Comparison of ENCODE assay signal across 8 mouse cellular contexts in genomic region chr4:133774570-133775554, GRCm38 (mm10). TPM values are rescaled to one million over a fixed set of nuclear protein-coding genes. Genes with fewer than 3 reads are reported as not detected.
DNase-seq lines count a peak whose midpoint lies in the region; ATAC-seq lines count a peak whose summit lies in the region.

No protein-coding gene starts in this region.

- no peak overlapping the region for H3K27ac ChIP-seq in kidney, embryonic 15.5 days
- no peak overlapping the region for H3K27ac ChIP-seq in limb, embryonic 15.5 days

- intact Hi-C loops in heart, postnatal 25 days (cut with DNase I) = loop anchor here (2.0 kb wide), 1 partner anchor 104 kb away; no protein-coding TSS in a partner anchor

- H3K36me3 ChIP-seq in kidney, embryonic 15.5 days = no peaks in the 10 kb centered on the region
- no peaks in the 10 kb centered on the region for H3K36me3 ChIP-seq in limb, embryonic 15.5 days

- no peak overlapping the region for H3K9ac ChIP-seq in kidney, embryonic 15.5 days
- no peak overlapping the region for H3K9ac ChIP-seq in limb, embryonic 15.5 days

- H3K4me1 ChIP-seq in kidney, embryonic 15.5 days = no peaks in the 10 kb centered on the region
- no peaks in the 10 kb centered on the region for H3K4me1 ChIP-seq in limb, embryonic 15.5 days

- H3K27me3 ChIP-seq in kidney, embryonic 15.5 days = no peaks in the 10 kb centered on the region
- H3K27me3 ChIP-seq in limb, embryonic 15.5 days = no peaks in the 10 kb centered on the region

- H3K9me3 ChIP-seq in kidney, embryonic 15.5 days (replicated peaks) = no peaks in the 10 kb centered on the region
- no peaks in the 10 kb centered on the region for H3K9me3 ChIP-seq in limb, embryonic 15.5 days

- WGBS in kidney, embryonic 15.5 days = 80% methylated on average over 21 of the region's 21 CpGs
- 76% methylated on average over 21 of the region's 21 CpGs for WGBS in limb, embryonic 15.5 days

- ATAC-seq in kidney, embryonic 15.5 days (replicated peaks; ENCODE audit: low FRiP score) = no peak
- peak; percentile 79 for ATAC-seq in erythroid progenitor cell, adult 5-6 weeks (replicated peaks; ENCODE audit: low FRiP score, poor library complexity, severe bottlenecking)
- ATAC-seq in limb, embryonic 15.5 days (ENCODE audit: insufficient number of reproducible peaks, low FRiP score, low TSS enrichment, low read depth) = 0 out of 2 replicates have a peak, but pooled peaks have one; percentile 35

- no peak overlapping the region for H3K4me3 ChIP-seq in kidney, embryonic 15.5 days (replicated peaks)
- no peak overlapping the region for H3K4me3 ChIP-seq in limb, embryonic 15.5 days

- no peak overlapping the region for H3K4me2 ChIP-seq in kidney, embryonic 15.5 days
- no peak overlapping the region for H3K4me2 ChIP-seq in limb, embryonic 15.5 days

- peak; percentile 92 for DNase-seq in kidney, adult 18-20 months
- peak; percentile 88 for DNase-seq in adrenal gland, adult 2 months
- DNase-seq in heart, postnatal 25 days (ENCODE audit: low spot score) = peak; percentile 67
- DNase-seq in right cerebral cortex, adult 18-20 months = peak; percentile 67
- peak; percentile 55 to 81 for DNase-seq in urinary bladder, postnatal 4 days (ENCODE audit: low spot score in 2 of 2)

RNA-seq across cellular contexts. Expression of gene Arid1a, which starts 18.3 kb away (rescaled TPM):
- 33.5 and 36.1 TPM in 2 replicates for polyA plus RNA-seq in kidney, embryonic 15.5 days (2015; fragmentation: Nextera tagmentation; extraction: Ambion mirVana)
- 10 to 100 TPM; 45.9 to 48.6 TPM for total RNA-seq in adrenal gland, adult 2 months (2021)
- polyA plus RNA-seq in adrenal gland, adult 2 months (2012; rRNA removed) = 69.7 and 74.0 TPM in 2 replicates
- 65.8 and 102 TPM in 2 replicates for total RNA-seq in erythroid progenitor cell, adult 5-6 weeks (2015; ENCODE audit: low replicate concordance)
- 42.9 and 69.1 TPM in 2 replicates for total RNA-seq in erythroid progenitor cell, adult 5-6 weeks (2017; ENCODE audit: low replicate concordance)
- 10 to 100 TPM; 35.4 to 42.2 TPM for total RNA-seq in heart, postnatal 25 days (2021)
- 21.7 and 24.2 TPM in 2 replicates for polyA plus RNA-seq in limb, embryonic 15.5 days (2015; fragmentation: Nextera tagmentation; extraction: Ambion mirVana)
